Mouse (Mus musculus) CH12.LX (cell line): ENCODE data around the gene Ciz1.

Source experiments
- CHD2 ChIP-seq: IDR thresholded peaks from 2 replicates; pipeline ENCODE4 v1.6.1; 2011; ENCODE audit warnings: low read length, improper control_type of control experiment
- CTCF ChIP-seq, 2 experiments: IDR thresholded peaks in 1 of 2; conservative IDR thresholded peaks in 1 of 2; 2 replicates each; pipeline ENCODE4 v1.5.1; 2011 to 2012; ENCODE audit warnings: low read depth in 2 of 2, low read length in 2 of 2, improper control_type of control experiment in 1 of 2, inconsistent platforms in 1 of 2, mild to moderate bottlenecking in 1 of 2, moderate library complexity in 1 of 2
- E2F4 ChIP-seq: IDR thresholded peaks from 2 replicates; pipeline ENCODE4 v1.6.1; 2011; ENCODE audit warnings: low read depth, low read length, improper control_type of control experiment; ENCODE audit not compliant: insufficient replicate concordance
- ELF1 ChIP-seq: IDR thresholded peaks from 2 replicates; pipeline ENCODE4 v1.6.1; 2014; ENCODE audit warnings: low read depth, mild to moderate bottlenecking, inconsistent platforms, low read length, improper control_type of control experiment
- EP300 ChIP-seq: IDR thresholded peaks from 2 replicates; pipeline ENCODE4 v1.6.1; 2011; ENCODE audit warnings: low read length, improper control_type of control experiment
- ETS1 ChIP-seq: conservative IDR thresholded peaks from 2 replicates; pipeline ENCODE4 v1.6.1; 2012; ENCODE audit warnings: low read depth, mild to moderate bottlenecking, inconsistent platforms, low read length, improper control_type of control experiment, moderate library complexity
- GABPA ChIP-seq: IDR thresholded peaks from 2 replicates; pipeline ENCODE4 v1.6.1; 2012; ENCODE audit warnings: low read depth, low read length, improper control_type of control experiment, inconsistent platforms; ENCODE audit not compliant: insufficient replicate concordance
- MAFK ChIP-seq: IDR thresholded peaks from 2 replicates; pipeline ENCODE4 v1.6.1; 2011; ENCODE audit warnings: low read length, improper control_type of control experiment; ENCODE audit not compliant: insufficient replicate concordance
- MAZ ChIP-seq: IDR thresholded peaks from 2 replicates; pipeline ENCODE4 v1.6.1; 2012; ENCODE audit warnings: low read depth, mild to moderate bottlenecking, inconsistent platforms, low read length, improper control_type of control experiment, moderate library complexity
- MEF2A ChIP-seq: IDR thresholded peaks from 2 replicates; pipeline ENCODE4 v1.6.1; 2014; ENCODE audit warnings: low read depth, mild to moderate bottlenecking, inconsistent platforms, low read length, improper control_type of control experiment, borderline replicate concordance
- MXI1 ChIP-seq: IDR thresholded peaks from 2 replicates; pipeline ENCODE4 v1.6.1; 2011; ENCODE audit warnings: mild to moderate bottlenecking, low read depth, low read length, improper control_type of control experiment
- POLR2A ChIP-seq: IDR thresholded peaks from 2 replicates; pipeline ENCODE4 v1.6.1; 2011; ENCODE audit warnings: low read depth, mild to moderate bottlenecking, improper control_type of control experiment, low read length
- POLR2AphosphoS2 ChIP-seq: IDR thresholded peaks from 2 replicates; pipeline ENCODE4 v1.6.1; 2011; ENCODE audit warnings: low read depth, low read length, improper control_type of control experiment
- TBP ChIP-seq: conservative IDR thresholded peaks from 2 replicates; pipeline ENCODE4 v1.6.1; 2011; ENCODE audit warnings: low read depth, low read length, improper control_type of control experiment

GRCm38 (mm10) chr2:32394973-32395372, 42.8 kb downstream of the Ciz1 start:
- TF ChIP-seq MAFK (no peak), MXI1 (0 out of 2 replicates have a peak, but pooled peaks have one; percentile 25), E2F4 (no peak), CTCF (conservative IDR thresholded peaks at IDR 0.05 in 1 of 2, IDR thresholded peaks at IDR 0.05 in 1 of 2; ENCODE audit: low read depth in 2 of 2, low read length in 2 of 2) (peak in 1 of 2 experiments; percentile 73; a peak in 2 of 4 replicates), EP300 (no peak), POLR2A (no peak), GABPA (no peak), ETS1 (no peak), ELF1 (no peak), MAZ (peak; percentile 41; the same call in 1 of the 2 replicates), TBP (no peak), POLR2AphosphoS2 (no peak), CHD2 (no peak), MEF2A (0 out of 2 replicates have a peak, but pooled peaks have one; percentile 17)
